Mouse (Mus musculus) thymus, adult 18-20 months (tissue): ENCODE results near the gene Rdh5.

Experiments used
- DNase-seq, 2 experiments: peaks; one replicate each; pipeline ENCODE4 v3.0.0; 2022; ENCODE audit warnings: mixed read lengths in 2 of 2

The Rdh5 gene

GRCm38 (mm10) chr10:128929638-128930378, 7.1 kb upstream of the Rdh5 start:
- DNase-seq, result no peak

- DNase-seq, result no peak
Measured at GRCm38 (mm10) chr10:128928356-128928755, 5.7 kb upstream of the Rdh5 start.

DNA sequence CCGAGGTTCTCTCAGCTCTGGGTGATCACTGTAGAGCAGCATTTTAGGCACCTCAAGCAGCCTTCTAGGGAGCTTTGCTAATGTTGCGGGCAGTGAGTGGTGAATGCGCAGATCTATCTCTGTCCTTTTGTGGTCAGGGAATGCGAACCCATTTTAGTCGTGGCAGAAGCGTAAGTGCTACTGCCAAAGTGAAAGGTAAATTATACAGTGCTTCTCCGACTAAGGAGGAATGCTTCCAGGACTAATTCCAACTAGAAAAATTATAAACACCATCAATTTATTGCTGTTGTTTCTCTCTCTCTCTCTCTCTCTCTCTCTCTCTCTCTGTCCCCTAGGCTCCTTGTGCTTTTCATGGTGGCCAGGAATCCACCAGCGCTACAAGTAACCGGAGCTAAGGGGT, 1.2 kb upstream of the Rdh5 start, which contains the start of gene Bloc1s1:
Gene Bloc1s1, minus strand, starts transcription at position 101 of the 400 bp plus-strand sequence.
- DNase-seq, result no peak

DNA sequence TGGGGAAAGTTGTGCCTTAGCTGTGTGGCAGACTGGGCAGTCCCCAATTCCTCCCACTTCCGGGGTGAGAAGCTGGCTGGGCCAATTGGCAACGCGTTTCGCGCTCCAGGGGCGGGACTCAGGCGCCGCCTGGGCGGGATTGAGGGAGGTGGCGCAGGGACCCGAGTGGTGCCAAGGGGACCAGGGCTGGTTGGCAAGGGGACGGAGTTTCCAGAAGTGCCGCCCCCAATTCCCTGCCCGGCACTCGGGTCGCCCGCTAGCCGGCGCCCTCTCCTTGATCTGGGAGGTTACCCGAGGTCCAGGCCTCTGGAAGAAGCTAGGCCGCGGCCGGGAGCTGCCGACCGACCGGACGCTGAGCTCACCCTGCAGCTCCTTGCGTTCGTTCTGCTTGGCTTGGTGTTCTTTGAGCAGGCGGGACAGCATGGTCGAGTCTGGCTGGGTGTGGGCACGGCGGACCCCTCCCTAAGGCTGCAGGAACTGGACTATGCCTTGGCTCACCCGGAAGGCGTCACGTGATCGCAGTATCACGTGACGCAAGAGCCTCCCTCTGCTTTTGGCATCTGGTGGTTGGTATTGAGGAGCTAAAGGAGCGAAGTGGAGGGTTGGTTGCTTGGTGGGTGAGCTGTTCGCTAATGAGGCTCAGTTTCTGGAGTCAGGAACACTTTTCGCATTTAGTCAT, 464 bp upstream of the Rdh5 start:
- DNase-seq, result peak; percentile 88 to 89

DNA sequence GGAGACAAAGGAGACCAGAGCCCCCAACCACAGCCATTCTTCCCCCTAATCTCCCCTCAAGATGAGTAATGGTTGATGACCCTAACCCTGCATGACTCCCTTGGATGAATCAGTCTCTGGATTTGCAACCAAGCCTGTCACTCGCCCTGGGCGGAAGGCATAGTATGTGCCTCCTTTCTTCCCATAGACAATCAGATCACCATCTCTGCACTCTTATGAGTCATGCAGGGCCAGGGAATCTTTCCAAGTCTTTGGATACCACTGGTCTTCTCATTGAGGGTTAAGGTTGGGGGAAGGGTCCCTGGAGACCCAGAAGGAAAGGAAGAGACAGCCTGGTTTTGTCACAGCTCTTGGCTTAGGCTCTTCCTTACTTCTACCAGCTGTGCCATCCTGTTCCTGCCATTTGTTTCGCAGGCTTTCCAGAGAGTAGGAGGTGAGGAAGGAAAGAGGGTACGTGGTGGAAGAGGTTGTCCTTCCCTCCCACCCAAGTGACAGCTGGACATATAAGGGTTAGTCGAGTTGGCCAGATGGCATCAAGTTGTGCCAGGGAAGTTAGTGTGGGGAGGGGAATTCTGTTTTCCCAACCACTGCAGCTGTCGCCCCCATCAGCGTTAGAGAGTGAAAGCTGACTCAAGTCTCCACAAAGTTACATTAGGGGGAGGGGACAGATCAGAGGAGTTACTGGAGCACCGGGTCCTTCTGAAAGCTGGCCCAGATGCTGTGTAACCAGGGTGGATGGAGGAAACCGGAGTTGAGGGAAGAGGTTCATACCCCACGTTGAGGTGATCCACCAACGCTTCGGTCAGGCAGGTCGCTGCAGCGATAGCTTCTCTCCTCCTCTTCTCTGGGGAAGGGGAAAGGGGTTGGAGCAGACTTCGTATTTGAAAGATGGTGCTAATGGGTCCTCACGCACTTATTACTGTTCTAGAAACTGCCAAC, 536 bp downstream of the Rdh5 start:
- DNase-seq, result no peak

GRCm38 (mm10) chr10:128921251-128921650, 1.4 kb downstream of the Rdh5 start:
- DNase-seq, result no peak

- DNase-seq, result no peak
Measured at GRCm38 (mm10) chr10:128920736-128921161, 1.9 kb downstream of the Rdh5 start.

DNA sequence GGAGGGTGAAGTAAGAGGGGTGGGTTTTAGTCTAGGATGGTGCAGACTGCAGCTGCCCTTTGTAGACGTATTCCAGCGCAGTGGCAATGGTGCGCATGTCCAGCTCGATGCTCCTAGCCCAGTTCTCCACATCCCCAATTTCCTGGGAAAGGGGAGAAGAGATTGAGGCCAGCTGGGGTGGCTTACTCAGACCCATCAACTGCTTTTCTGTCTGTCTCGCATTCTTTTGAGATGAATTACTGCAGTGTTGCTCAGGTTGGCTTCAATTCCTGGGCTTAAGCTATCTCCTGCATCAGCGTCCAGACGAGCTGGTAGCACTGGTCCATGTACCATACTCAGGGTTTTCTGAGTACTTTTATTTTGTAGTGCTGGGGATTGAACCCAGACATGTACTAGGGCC, 2.7 kb downstream of the Rdh5 start:
- DNase-seq, result no peak

DNA sequence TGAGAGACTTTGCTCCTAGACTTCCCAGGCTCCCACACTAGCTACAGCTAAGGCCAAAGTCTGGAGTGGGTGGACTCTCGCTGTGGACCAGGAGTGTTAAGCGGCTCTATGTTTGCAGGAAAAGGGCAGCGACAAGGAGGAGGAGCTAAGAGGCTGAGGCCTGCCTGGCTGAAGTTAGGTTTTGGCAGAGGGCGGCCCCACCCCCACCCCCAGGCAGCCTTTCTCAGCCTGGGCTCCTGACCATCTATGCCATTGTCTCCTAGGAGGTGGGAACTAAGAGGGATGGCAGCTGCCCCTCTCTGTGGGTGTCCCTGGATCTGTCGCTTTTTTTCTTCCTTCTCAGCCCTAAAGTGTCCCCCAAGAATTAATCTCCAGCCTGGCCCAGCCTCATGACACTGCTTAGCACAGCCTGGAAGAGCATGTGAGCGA, 3.5 kb downstream of the Rdh5 start:
- DNase-seq, result no peak

- DNase-seq, result no peak
Measured at GRCm38 (mm10) chr10:128918246-128918645, 4.4 kb downstream of the Rdh5 start.

GRCm38 (mm10) chr10:128917400-128917799, 5.3 kb downstream of the Rdh5 start:
- no peak for DNase-seq

GRCm38 (mm10) chr10:128916665-128917064, 6.0 kb downstream of the Rdh5 start:
- DNase-seq, result no peak

DNA sequence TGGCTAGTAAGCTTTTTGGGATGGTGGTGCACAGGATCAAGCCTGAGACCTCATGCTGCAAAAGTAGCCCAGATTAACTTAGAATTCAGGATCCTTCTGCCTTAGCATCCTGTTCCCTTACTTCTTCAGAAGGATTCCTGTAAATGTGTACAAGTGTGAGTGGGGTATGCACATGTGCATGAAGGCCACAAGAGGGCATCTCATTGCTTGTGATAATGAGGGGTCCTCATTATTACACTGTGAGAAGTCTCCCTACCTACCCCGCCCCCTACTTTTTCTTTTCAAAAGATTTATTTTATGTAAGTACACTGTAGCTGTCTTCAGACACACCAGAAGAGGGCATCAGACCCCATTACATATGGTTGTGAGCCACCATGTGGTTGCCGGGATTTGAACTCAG, 7.1 kb downstream of the Rdh5 start:
- DNase-seq, result no peak

- no peak for DNase-seq
Measured at GRCm38 (mm10) chr10:128913696-128914095, 9.0 kb downstream of the Rdh5 start.

- DNase-seq, result peak; percentile 55 to 59
Measured at GRCm38 (mm10) chr10:128913219-128913618, 9.5 kb downstream of the Rdh5 start.

GRCm38 (mm10) chr10:128912791-128913190, 9.9 kb downstream of the Rdh5 start:
- DNase-seq, result no peak

DNA sequence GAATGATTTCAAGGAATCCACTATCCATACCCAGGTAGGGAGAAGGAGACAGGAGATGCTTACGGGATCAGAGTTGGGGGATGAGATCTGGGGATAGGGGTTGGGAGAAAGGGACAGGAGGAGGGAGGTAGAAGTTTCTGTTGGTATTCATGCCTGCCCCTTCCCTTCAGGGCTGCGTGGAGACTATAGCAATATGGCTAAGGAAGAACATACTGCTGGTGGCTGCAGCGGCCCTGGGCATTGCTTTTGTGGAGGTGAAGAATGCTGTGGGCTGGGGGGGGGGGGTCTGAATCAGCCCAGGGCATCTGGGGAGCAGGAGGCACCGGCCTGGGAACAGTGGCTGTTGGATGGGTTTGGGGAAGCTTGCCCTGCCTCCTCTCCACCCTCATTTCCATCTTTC, 10.4 kb downstream of the Rdh5 start:
- DNase-seq, result no peak

DNA sequence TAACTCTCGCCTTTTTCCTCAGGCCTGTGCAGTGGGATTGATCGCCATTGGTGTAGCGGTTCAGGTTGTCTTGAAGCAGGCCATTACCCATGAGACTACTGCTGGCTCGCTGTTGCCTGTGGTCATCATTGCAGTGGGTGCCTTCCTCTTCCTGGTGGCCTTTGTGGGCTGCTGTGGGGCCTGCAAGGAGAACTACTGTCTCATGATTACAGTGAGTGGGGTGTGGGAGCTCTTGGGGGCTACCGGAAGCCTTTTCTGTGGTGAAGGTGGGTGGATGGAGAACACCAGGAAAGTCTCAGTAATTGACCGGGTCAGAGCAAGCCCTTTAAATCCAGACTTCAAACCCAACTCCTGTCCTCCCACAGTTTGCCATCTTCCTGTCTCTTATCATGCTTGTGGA, 11.3 kb downstream of the Rdh5 start:
- no peak for DNase-seq

DNA sequence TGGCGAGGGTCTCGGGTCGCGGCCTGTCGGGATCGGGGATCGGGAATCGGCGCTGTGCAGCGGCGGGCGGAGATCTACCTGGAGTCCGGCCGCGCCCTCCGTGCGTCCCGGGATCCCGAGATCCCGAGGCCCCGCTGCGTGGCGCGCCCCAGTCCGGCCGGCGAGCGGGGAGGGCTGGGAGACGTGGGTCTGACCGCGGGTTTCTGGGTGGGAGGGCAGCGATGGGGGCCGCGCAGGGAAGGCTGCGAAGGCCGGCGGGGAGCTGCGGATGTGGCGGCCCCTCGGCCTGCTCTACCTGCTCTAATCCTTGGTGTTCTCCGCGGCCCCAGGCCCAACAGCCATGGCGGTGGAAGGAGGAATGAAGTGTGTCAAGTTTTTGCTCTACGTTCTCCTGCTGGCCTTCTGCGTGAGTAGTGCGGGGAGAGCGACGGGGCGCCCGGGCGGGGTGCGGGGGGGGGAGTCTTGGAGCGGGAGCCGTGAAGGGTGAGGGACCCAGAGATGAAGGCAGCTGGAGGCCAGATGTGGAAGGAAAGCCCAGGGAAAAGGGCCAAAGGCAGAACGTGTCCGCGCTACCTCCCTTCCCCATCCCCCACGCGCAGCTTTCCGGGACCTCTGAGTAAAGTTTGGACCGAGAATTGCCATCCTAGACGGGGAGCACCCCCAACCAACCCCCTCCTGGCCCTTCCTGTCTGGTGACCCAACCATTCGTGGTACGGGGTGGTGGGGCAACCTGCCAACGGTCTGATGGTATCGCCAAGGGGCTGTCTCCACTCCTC, 12.4 kb downstream of the Rdh5 start:
- no peak for DNase-seq

- DNase-seq, result no peak
Measured at GRCm38 (mm10) chr10:128909567-128910028, 13.1 kb downstream of the Rdh5 start.

GRCm38 (mm10) chr10:128908778-128909448, 13.8 kb downstream of the Rdh5 start:
- DNase-seq, result no peak

DNA sequence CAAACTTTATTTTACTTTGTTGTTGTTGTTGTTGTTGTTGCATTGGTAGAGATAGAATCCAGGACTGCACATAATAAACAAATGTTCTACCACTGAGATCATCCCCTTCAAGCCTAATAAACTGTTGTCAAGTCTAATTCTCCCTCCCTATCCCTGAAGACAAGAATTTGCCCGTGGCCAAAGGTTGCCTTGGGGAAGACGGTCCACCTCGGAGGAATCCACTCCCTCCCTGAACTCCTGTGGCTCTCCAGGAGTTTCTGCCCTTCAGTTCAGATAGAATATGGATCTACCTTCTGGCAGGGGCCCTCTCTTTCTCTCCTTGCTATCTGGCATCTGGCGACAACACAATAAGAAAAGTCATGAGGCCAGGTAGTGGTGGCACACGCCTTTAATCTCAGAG, 17.9 kb downstream of the Rdh5 start:
- DNase-seq, result no peak
